Mouse (Mus musculus): ENCODE data around the gene Evc. TPM values are rescaled to one million over a fixed set of nuclear protein-coding genes. Genes with fewer than 3 reads are reported as not detected.

Gene Evc
- polyA plus RNA-seq, 1 experiment: 95.8 TPM

DNA sequence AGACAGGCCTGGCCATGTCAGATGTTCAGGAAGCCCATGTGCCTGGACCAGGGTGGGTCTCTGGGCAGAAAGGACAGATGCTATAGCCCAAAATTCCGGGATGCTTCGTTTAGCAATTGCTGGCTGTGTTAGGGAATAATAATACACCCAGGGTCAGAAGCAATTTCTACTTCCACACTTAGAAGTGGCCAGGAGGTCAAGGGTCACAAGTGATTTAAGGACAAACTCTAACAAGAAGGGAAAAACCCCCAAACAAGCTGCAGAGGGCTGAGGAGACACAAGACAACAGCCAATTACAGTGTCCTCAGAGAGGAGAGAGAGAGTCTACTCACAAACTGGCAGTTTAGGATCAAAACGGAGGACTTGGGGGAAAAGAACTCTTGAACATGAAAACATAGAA is 1.6 kb downstream of the Evc start:
- TF ChIP-seq CTCF (conservative IDR thresholded peaks at IDR 0.05; ENCODE audit: insufficient read depth, insufficient read length, low read depth, low read length) (no peak), POLR2A (IDR thresholded peaks at IDR 0.05; ENCODE audit: low read depth, low read length) (no peak)
- Histone ChIP-seq H3K36me3 (ENCODE audit: control insufficient read depth, insufficient read depth, low read length) (no peaks in the 10 kb centered on the region), H3K27ac (ENCODE audit: insufficient read depth, low read depth, low read length) (peak overlapping the region; percentile 33; the same call in 1 of the 2 replicates), H3K4me3 (ENCODE audit: insufficient read depth, low read depth, low read length) (peak overlapping the region; percentile 8; the same call in 1 of the 2 replicates), H3K27me3 (replicated peaks; ENCODE audit: control insufficient read depth, insufficient read depth, low read length) (no peaks in the 10 kb centered on the region), H3K4me1 (ENCODE audit: control insufficient read depth, insufficient read depth, low read length) (peaks cover 56% of the 10 kb centered on the region)
- DNase-seq: peak; percentile 69
- 33% methylated on average over 3 of the region's 3 CpGs for WGBS

GRCm38 (mm10) chr5:37332066-37332465 is 4.6 kb downstream of the Evc start:
- DNase-seq: peak; percentile 92
- Histone ChIP-seq H3K4me3 (ENCODE audit: insufficient read depth, low read depth, low read length) (no peak overlapping the region), H3K27me3 (replicated peaks; ENCODE audit: control insufficient read depth, insufficient read depth, low read length) (no peaks in the 10 kb centered on the region), H3K36me3 (ENCODE audit: control insufficient read depth, insufficient read depth, low read length) (no peaks in the 10 kb centered on the region), H3K27ac (ENCODE audit: insufficient read depth, low read depth, low read length) (peak overlapping the region; percentile 75), H3K4me1 (ENCODE audit: control insufficient read depth, insufficient read depth, low read length) (peaks cover 44% of the 10 kb centered on the region)
- 49% methylated on average over 4 of the region's 4 CpGs for WGBS
- TF ChIP-seq POLR2A (IDR thresholded peaks at IDR 0.05; ENCODE audit: low read depth, low read length): no peak
- no peak for TF ChIP-seq CTCF (conservative IDR thresholded peaks at IDR 0.05; ENCODE audit: insufficient read depth, insufficient read length, low read depth, low read length)

DNA sequence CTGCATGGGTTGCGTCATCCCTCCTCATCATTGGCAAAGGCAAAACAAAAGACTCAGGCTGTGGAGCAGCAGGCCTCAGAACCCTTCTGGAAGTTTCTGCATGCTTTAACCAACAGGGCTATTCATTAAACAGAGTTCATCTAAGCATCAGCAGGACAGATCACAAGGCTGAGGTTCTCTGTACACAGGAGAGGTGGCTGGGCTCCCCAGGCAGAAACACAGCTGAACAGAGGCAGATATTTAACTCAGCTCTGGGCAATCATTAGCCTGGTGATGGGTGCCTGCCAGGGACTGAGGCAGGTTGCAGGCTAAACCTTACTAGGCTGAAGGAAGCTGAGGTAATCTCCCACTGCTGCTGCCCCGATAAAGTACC is 5.6 kb downstream of the Evc start:
- DNase-seq: peak; percentile 97
- no peaks in the 10 kb centered on the region; the same call in 1 of the 2 replicates for H3K36me3 ChIP-seq (ENCODE audit: control insufficient read depth, insufficient read depth, low read length)
- no peak for TF ChIP-seq CTCF (conservative IDR thresholded peaks at IDR 0.05; ENCODE audit: insufficient read depth, insufficient read length, low read depth, low read length)
- no peak for TF ChIP-seq POLR2A (IDR thresholded peaks at IDR 0.05; ENCODE audit: low read depth, low read length)
- H3K27me3 ChIP-seq (replicated peaks; ENCODE audit: control insufficient read depth, insufficient read depth, low read length): no peaks in the 10 kb centered on the region
- peak overlapping the region; percentile 88 for H3K27ac ChIP-seq (ENCODE audit: insufficient read depth, low read depth, low read length)
- no peak overlapping the region for H3K4me3 ChIP-seq (ENCODE audit: insufficient read depth, low read depth, low read length)
- WGBS: 32% methylated on average over 2 of the region's 2 CpGs
- H3K4me1 ChIP-seq (ENCODE audit: control insufficient read depth, insufficient read depth, low read length): peaks cover 44% of the 10 kb centered on the region

GRCm38 (mm10) chr5:37330449-37331132 is 6.1 kb downstream of the Evc start:
- Histone ChIP-seq H3K4me1 (ENCODE audit: control insufficient read depth, insufficient read depth, low read length) (peaks cover 44% of the 10 kb centered on the region), H3K36me3 (ENCODE audit: control insufficient read depth, insufficient read depth, low read length) (no peaks in the 10 kb centered on the region; the same call in 1 of the 2 replicates), H3K4me3 (ENCODE audit: insufficient read depth, low read depth, low read length) (no peak overlapping the region), H3K27ac (ENCODE audit: insufficient read depth, low read depth, low read length) (peak overlapping the region; percentile 88), H3K27me3 (replicated peaks; ENCODE audit: control insufficient read depth, insufficient read depth, low read length) (no peaks in the 10 kb centered on the region)
- no peak for DNase-seq
- no peak for TF ChIP-seq CTCF (conservative IDR thresholded peaks at IDR 0.05; ENCODE audit: insufficient read depth, insufficient read length, low read depth, low read length)
- no peak for TF ChIP-seq POLR2A (IDR thresholded peaks at IDR 0.05; ENCODE audit: low read depth, low read length)
- WGBS: 49% methylated on average over 8 of the region's 8 CpGs

GRCm38 (mm10) chr5:37326675-37327074 is 10.0 kb downstream of the Evc start:
- 67% methylated on average over 6 of the region's 6 CpGs for WGBS
- Histone ChIP-seq H3K27ac (ENCODE audit: insufficient read depth, low read depth, low read length) (no peak overlapping the region), H3K36me3 (ENCODE audit: control insufficient read depth, insufficient read depth, low read length) (peaks cover 2% of the 10 kb centered on the region), H3K4me3 (ENCODE audit: insufficient read depth, low read depth, low read length) (no peak overlapping the region), H3K4me1 (ENCODE audit: control insufficient read depth, insufficient read depth, low read length) (peaks cover 15% of the 10 kb centered on the region), H3K27me3 (replicated peaks; ENCODE audit: control insufficient read depth, insufficient read depth, low read length) (no peaks in the 10 kb centered on the region)
- no peak for TF ChIP-seq CTCF (conservative IDR thresholded peaks at IDR 0.05; ENCODE audit: insufficient read depth, insufficient read length, low read depth, low read length)
- TF ChIP-seq POLR2A (IDR thresholded peaks at IDR 0.05; ENCODE audit: low read depth, low read length): no peak
- DNase-seq: peak; percentile 67

GRCm38 (mm10) chr5:37320761-37321160 is 15.9 kb downstream of the Evc start:
- WGBS: 93% methylated on average over 4 of the region's 4 CpGs
- TF ChIP-seq POLR2A (IDR thresholded peaks at IDR 0.05; ENCODE audit: low read depth, low read length) (no peak), CTCF (conservative IDR thresholded peaks at IDR 0.05; ENCODE audit: insufficient read depth, insufficient read length, low read depth, low read length) (no peak)
- H3K36me3 ChIP-seq (ENCODE audit: control insufficient read depth, insufficient read depth, low read length): peaks cover 5% of the 10 kb centered on the region

DNA sequence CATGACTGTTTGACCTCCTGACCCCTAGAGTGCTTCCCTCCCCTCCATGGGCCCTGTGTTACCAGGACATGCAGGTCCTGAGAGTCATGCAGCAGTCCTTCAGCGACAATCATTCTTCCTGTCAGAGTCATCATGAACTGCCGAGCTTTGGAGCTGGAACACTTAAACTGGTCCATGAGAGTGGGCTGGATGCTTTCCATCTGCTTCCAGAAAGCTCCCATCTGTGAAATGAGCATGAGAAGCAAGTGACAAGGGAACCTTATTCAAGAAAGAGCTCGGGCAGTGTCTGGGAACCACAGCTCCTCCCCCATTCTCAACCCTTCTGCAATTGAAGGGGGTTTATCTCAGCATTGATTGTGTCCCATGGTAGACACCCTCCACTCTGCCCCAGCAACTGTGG is 16.5 kb downstream of the Evc start:
- DNase-seq: no peak
- Histone ChIP-seq H3K27ac (ENCODE audit: insufficient read depth, low read depth, low read length) (no peak overlapping the region), H3K4me1 (ENCODE audit: control insufficient read depth, insufficient read depth, low read length) (no peaks in the 10 kb centered on the region), H3K36me3 (ENCODE audit: control insufficient read depth, insufficient read depth, low read length) (peaks cover 6% of the 10 kb centered on the region), H3K4me3 (ENCODE audit: insufficient read depth, low read depth, low read length) (no peak overlapping the region), H3K27me3 (replicated peaks; ENCODE audit: control insufficient read depth, insufficient read depth, low read length) (no peaks in the 10 kb centered on the region)
- TF ChIP-seq POLR2A (IDR thresholded peaks at IDR 0.05; ENCODE audit: low read depth, low read length): no peak
- TF ChIP-seq CTCF (conservative IDR thresholded peaks at IDR 0.05; ENCODE audit: insufficient read depth, insufficient read length, low read depth, low read length): no peak
- 68% methylated on average over 3 of the region's 3 CpGs for WGBS

More at GRCm38 (mm10) chr5:37320761-37321160, 15.9 kb downstream of the Evc start:
- no peaks in the 10 kb centered on the region for H3K4me1 ChIP-seq (ENCODE audit: control insufficient read depth, insufficient read depth, low read length)
- H3K27ac ChIP-seq (ENCODE audit: insufficient read depth, low read depth, low read length): no peak overlapping the region
- H3K27me3 ChIP-seq (replicated peaks; ENCODE audit: control insufficient read depth, insufficient read depth, low read length): no peaks in the 10 kb centered on the region
- DNase-seq: no peak
- H3K4me3 ChIP-seq (ENCODE audit: insufficient read depth, low read depth, low read length): no peak overlapping the region
